Mouse (Mus musculus) spleen, adult 2 months (tissue): ENCODE results near the gene Btbd35f29.
"Not testable (repeated sequence)": the region's sequence is repeated elsewhere in the genome, so short reads cannot be mapped to it uniquely, and the experiment has no call there.

Experiments used
- CTCF ChIP-seq: fragments of 200-500 bp; IDR thresholded peaks from 2 replicates; pipeline ENCODE4 v1.5.1; 2011; ENCODE audit warnings: mild to moderate bottlenecking, inconsistent platforms; ENCODE audit not compliant: insufficient read depth, insufficient read length, insufficient replicate concordance; ENCODE audit errors: extremely low read depth
- POLR2A ChIP-seq: fragments of 200-500 bp; IDR thresholded peaks from 2 replicates; pipeline ENCODE4 v1.6.1; 2011; ENCODE audit warnings: low read depth, low read length, inconsistent platforms

- TF ChIP-seq CTCF, POLR2A: not testable (repeated sequence)
These were observed 41.1 kb downstream of the Btbd35f29 start for GRCm38 (mm10) chrX:31158534-31159085.
